Mouse (Mus musculus) stomach, postnatal 0 days (tissue): ENCODE measurements at regions not wholly inside any gene's neighbourhood (a gene's known extent, or its start where the extent isn't known, plus 50 kb on each side); places are given as distances from the start of the nearest gene placed in this dataset.
"Not testable (repeated sequence)": the region's sequence is repeated elsewhere in the genome, so short reads cannot be mapped to it uniquely, and the experiment has no call there.

Experiments
- ATAC-seq: fragments of 200-750 bp; cut with Nextera tagmentation; 2 replicates; pipeline ENCODE4 v1.8.0; 2017; ENCODE audit not compliant: low FRiP score, low TSS enrichment
- DNase-seq: peaks from one replicate; pipeline ENCODE4 v3.0.0-alpha.2; 2016; ENCODE audit warnings: low spot score
- H3K27ac ChIP-seq: fragments of 300-500 bp; sonication (generic); replicated peaks from 2 replicates; pipeline ENCODE4 v1.5.1; 2014; ENCODE audit warnings: mild to moderate bottlenecking, control low read depth
- H3K27me3 ChIP-seq: fragments of 300-500 bp; sonication (generic); 2 replicates; pipeline ENCODE4 v1.6.1; 2014; ENCODE audit warnings: low read length; ENCODE audit not compliant: control insufficient read depth, insufficient read depth
- H3K36me3 ChIP-seq: fragments of 300-500 bp; sonication (generic); 2 replicates; pipeline ENCODE4 v1.6.1; 2014; ENCODE audit warnings: low read length, mixed read lengths; ENCODE audit not compliant: control insufficient read depth, insufficient read depth
- H3K4me1 ChIP-seq: fragments of 300-500 bp; sonication (generic); replicated peaks from 2 replicates; pipeline ENCODE4 v1.6.1; 2014; ENCODE audit warnings: antibody characterized with exemption; ENCODE audit not compliant: control insufficient read depth, insufficient read depth
- H3K4me2 ChIP-seq: fragments of 300-500 bp; sonication (generic); replicated peaks from 2 replicates; pipeline ENCODE4 v1.6.1; 2014; ENCODE audit warnings: low read depth, mild to moderate bottlenecking, control low read depth, moderate library complexity
- H3K4me3 ChIP-seq: fragments of 300-500 bp; sonication (generic); 2 replicates; pipeline ENCODE4 v1.5.1; 2014; ENCODE audit warnings: low read depth, low read length, control low read depth
- H3K9ac ChIP-seq: fragments of 300-500 bp; sonication (generic); 2 replicates; pipeline ENCODE4 v1.6.1; 2014; ENCODE audit warnings: mild to moderate bottlenecking, low read length, control low read depth, mixed read lengths
- H3K9me3 ChIP-seq: fragments of 300-500 bp; sonication (generic); 2 replicates; pipeline ENCODE4 v1.6.1; 2016; ENCODE audit warnings: low read length; ENCODE audit not compliant: control insufficient read depth
- CTCF ChIP-seq: IDR thresholded peaks from 2 replicates; pipeline ENCODE4 v1.5.1; 2016; ENCODE audit warnings: antibody characterized with exemption, low read depth, mild to moderate bottlenecking, moderate library complexity
- EP300 ChIP-seq: optimal IDR thresholded peaks from 2 replicates; pipeline ENCODE3; 2016; ENCODE audit warnings: antibody characterized with exemption
- WGBS: fragments of 180-500 bp; shearing (Covaris S2); extraction: QIAGEN DNeasy Blood & Tissue Kit; methylation state at CpG from one replicate; pipeline ENCODE4 v1.1.7; 2014; 5-methylcytosine and 5-hydroxymethylcytosine counted together

GRCm38 (mm10) chr9:82300046-82300445 is 436.6 kb downstream of the Mei4 start:
- H3K4me3 ChIP-seq: no peak overlapping the region
- DNase-seq: no peak
- no peak for TF ChIP-seq CTCF
- no peak for TF ChIP-seq EP300
- no peaks in the 10 kb centered on the region for H3K4me1 ChIP-seq
- H3K27me3 ChIP-seq: no peaks in the 10 kb centered on the region
- H3K4me2 ChIP-seq: no peak overlapping the region
- no peak overlapping the region for H3K9ac ChIP-seq
- ATAC-seq: no peak
- no peaks in the 10 kb centered on the region for H3K9me3 ChIP-seq
- 73% methylated on average over 2 of the region's 2 CpGs for WGBS
- H3K36me3 ChIP-seq: no peaks in the 10 kb centered on the region
- no peak overlapping the region for H3K27ac ChIP-seq

- ATAC-seq (no peak), DNase-seq (no peak)
Measured at GRCm38 (mm10) chr9:82306285-82306684, 442.8 kb downstream of the Mei4 start.

DNA sequence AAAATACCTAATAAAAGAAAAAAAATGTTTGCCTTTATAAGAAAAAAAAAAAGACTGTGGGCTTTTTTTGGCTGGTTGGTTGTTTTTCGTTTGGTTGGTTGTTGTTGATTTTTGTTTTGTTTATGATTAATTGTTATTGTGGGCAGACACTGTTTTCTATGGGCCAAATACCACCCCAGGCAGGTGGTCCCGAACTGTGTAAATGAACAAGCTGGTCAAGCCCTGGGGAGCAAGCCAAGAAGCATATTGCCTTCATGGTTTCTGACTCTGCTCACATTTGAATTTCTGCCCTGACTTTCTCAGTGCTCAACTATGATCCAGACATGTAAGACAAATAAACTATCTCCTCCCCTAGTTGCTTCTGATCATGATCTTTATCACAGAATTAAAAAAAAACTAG is 449.0 kb downstream of the Mei4 start:
- no peak overlapping the region for H3K9ac ChIP-seq
- H3K4me3 ChIP-seq: no peak overlapping the region
- H3K4me2 ChIP-seq: no peak overlapping the region
- no peaks in the 10 kb centered on the region for H3K4me1 ChIP-seq
- DNase-seq: no peak
- H3K36me3 ChIP-seq: no peaks in the 10 kb centered on the region
- ATAC-seq: no peak
- WGBS: 85% methylated on average over 2 of the region's 2 CpGs
- no peak overlapping the region for H3K27ac ChIP-seq
- no peaks in the 10 kb centered on the region for H3K9me3 ChIP-seq
- TF ChIP-seq CTCF (no peak), EP300 (no peak)
- no peaks in the 10 kb centered on the region for H3K27me3 ChIP-seq

More at GRCm38 (mm10) chr9:82306285-82306684, 442.8 kb downstream of the Mei4 start:
- H3K4me2 ChIP-seq: no peak overlapping the region
- WGBS: 54% methylated on average over 2 of the region's 2 CpGs
- H3K36me3 ChIP-seq: no peaks in the 10 kb centered on the region
- no peaks in the 10 kb centered on the region for H3K27me3 ChIP-seq
- H3K4me3 ChIP-seq: no peak overlapping the region
- no peak overlapping the region for H3K9ac ChIP-seq
- H3K4me1 ChIP-seq: no peaks in the 10 kb centered on the region
- no peaks in the 10 kb centered on the region for H3K9me3 ChIP-seq
- no peak overlapping the region for H3K27ac ChIP-seq
- TF ChIP-seq EP300: no peak
- no peak for TF ChIP-seq CTCF

GRCm38 (mm10) chr9:82340452-82340851 is 477.0 kb downstream of the Mei4 start:
- H3K36me3 ChIP-seq: no peaks in the 10 kb centered on the region
- no peak for ATAC-seq
- WGBS: 51% methylated on average over 3 of the region's 3 CpGs
- no peak overlapping the region for H3K27ac ChIP-seq
- no peak overlapping the region for H3K4me3 ChIP-seq
- H3K4me1 ChIP-seq: no peaks in the 10 kb centered on the region
- TF ChIP-seq EP300 (no peak), CTCF (no peak)
- H3K4me2 ChIP-seq: no peak overlapping the region
- no peaks in the 10 kb centered on the region for H3K9me3 ChIP-seq
- no peaks in the 10 kb centered on the region for H3K27me3 ChIP-seq
- H3K9ac ChIP-seq: no peak overlapping the region
- no peak for DNase-seq

- not testable (repeated sequence) for DNase-seq, H3K4me3 ChIP-seq, H3K4me1 ChIP-seq, H3K27me3 ChIP-seq, H3K9ac ChIP-seq, H3K27ac ChIP-seq, H3K36me3 ChIP-seq, H3K9me3 ChIP-seq, ATAC-seq, H3K4me2 ChIP-seq
Measured at GRCm38 (mm10) chr9:82350784-82351183, 478.6 kb upstream of the Irak1bp1 start.

DNA sequence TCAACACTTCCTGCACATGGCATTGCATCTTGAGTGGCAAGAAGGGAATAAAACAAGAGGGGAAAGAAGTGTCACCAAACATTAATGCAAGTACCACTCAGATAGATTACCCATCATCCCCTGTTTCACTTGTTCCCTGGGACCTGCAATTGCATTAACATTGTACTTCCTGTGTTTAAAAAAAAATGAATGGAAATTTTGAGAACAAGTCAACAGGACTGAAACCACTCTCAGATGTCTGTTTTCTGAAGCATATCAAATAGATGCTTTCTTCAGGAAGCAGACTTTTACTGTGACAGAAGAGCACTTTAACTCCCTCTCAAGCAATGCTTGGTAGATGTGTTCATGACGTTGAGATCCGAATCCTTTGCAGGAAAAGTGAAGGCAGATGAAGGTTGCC is 469.8 kb upstream of the Irak1bp1 start:
- H3K9ac ChIP-seq: no peak overlapping the region
- TF ChIP-seq EP300 (no peak), CTCF (no peak)

GRCm38 (mm10) chr9:82402355-82402754 is 427.0 kb upstream of the Irak1bp1 start:
- no peak overlapping the region for H3K4me3 ChIP-seq
- no peak overlapping the region for H3K4me2 ChIP-seq
- no peaks in the 10 kb centered on the region for H3K36me3 ChIP-seq
- TF ChIP-seq CTCF (no peak), EP300 (no peak)
- no peak overlapping the region for H3K9ac ChIP-seq
- WGBS: 59% methylated on average over 3 of the region's 3 CpGs
- DNase-seq: no peak
- H3K4me1 ChIP-seq: no peaks in the 10 kb centered on the region
- no peak overlapping the region for H3K27ac ChIP-seq
- H3K27me3 ChIP-seq: no peaks in the 10 kb centered on the region
- ATAC-seq: no peak
- no peaks in the 10 kb centered on the region for H3K9me3 ChIP-seq

More for the DNA sequence above, 469.8 kb upstream of the Irak1bp1 start:
- no peaks in the 10 kb centered on the region for H3K36me3 ChIP-seq
- no peaks in the 10 kb centered on the region for H3K4me1 ChIP-seq
- ATAC-seq (no peak), DNase-seq (no peak)
- H3K27me3 ChIP-seq: no peaks in the 10 kb centered on the region
- 83% methylated on average over 2 of the region's 2 CpGs for WGBS
- no peak overlapping the region for H3K27ac ChIP-seq
- H3K4me2 ChIP-seq: no peak overlapping the region
- no peak overlapping the region for H3K4me3 ChIP-seq
- H3K9me3 ChIP-seq: no peaks in the 10 kb centered on the region
